Mouse (Mus musculus): ENCODE data around the gene Dguok.

- TF ChIP-seq CTCF (IDR thresholded peaks at IDR 0.05; ENCODE audit: control insufficient read depth, insufficient read depth, insufficient read length): no peak
- TF ChIP-seq MAX (IDR thresholded peaks at IDR 0.05): no peak
- no peak for TF ChIP-seq USF1 (IDR thresholded peaks at IDR 0.05; ENCODE audit: low read depth)
- TF ChIP-seq CEBPB (IDR thresholded peaks at IDR 0.05; ENCODE audit: low read depth): no peak
- TF ChIP-seq FOSL1 (IDR thresholded peaks at IDR 0.05; ENCODE audit: insufficient read depth, low read length, poor library complexity, severe bottlenecking): no peak
These were observed 1.2 kb downstream of the Dguok start for GRCm38 (mm10) chr6:83505554-83505953.
